Mouse (Mus musculus) heart, embryonic 11.5 days (tissue): ENCODE measurements around the gene Rapgef1. TPM values are rescaled to one million over a fixed set of nuclear protein-coding genes. Genes with fewer than 3 reads are reported as not detected.

Experiments used
- ATAC-seq: fragments of 200-750 bp; cut with Nextera tagmentation; replicated peaks from 2 replicates; pipeline ENCODE4 v1.8.0; 2017; ENCODE audit warnings: moderate library complexity; ENCODE audit not compliant: insufficient number of reproducible peaks, low FRiP score, low TSS enrichment
- H3K27ac ChIP-seq: fragments of 300-500 bp; sonication (generic); 2 replicates; pipeline ENCODE4 v1.5.1; 2014; ENCODE audit warnings: mild to moderate bottlenecking, low read depth, low read length
- H3K27me3 ChIP-seq: fragments of 300-500 bp; sonication (generic); 2 replicates; pipeline ENCODE4 v1.6.1; 2014; ENCODE audit warnings: mild to moderate bottlenecking, low read length, mixed read lengths; ENCODE audit not compliant: control insufficient read depth, insufficient read depth
- H3K36me3 ChIP-seq: fragments of 300-500 bp; sonication (generic); 2 replicates; pipeline ENCODE4 v1.6.1; 2014; ENCODE audit warnings: mild to moderate bottlenecking, low read length, moderate library complexity, mixed read lengths; ENCODE audit not compliant: control insufficient read depth, insufficient read depth
- H3K4me1 ChIP-seq: fragments of 300-500 bp; sonication (generic); 2 replicates; pipeline ENCODE4 v1.6.1; 2014; ENCODE audit warnings: low read length; ENCODE audit not compliant: control insufficient read depth, insufficient read depth
- H3K4me2 ChIP-seq: fragments of 300-500 bp; sonication (generic); 2 replicates; pipeline ENCODE4 v1.6.1; 2014; ENCODE audit warnings: mild to moderate bottlenecking, moderate library complexity
- H3K4me3 ChIP-seq: fragments of 300-500 bp; sonication (generic); 2 replicates; pipeline ENCODE4 v1.5.1; 2014; ENCODE audit warnings: low read depth, low read length
- H3K9ac ChIP-seq: fragments of 300-500 bp; sonication (generic); 2 replicates; pipeline ENCODE4 v1.6.1; 2014; ENCODE audit warnings: mild to moderate bottlenecking, low read depth, low read length, moderate library complexity
- H3K9me3 ChIP-seq: fragments of 300-500 bp; sonication (generic); replicated peaks from 2 replicates; pipeline ENCODE4 v1.6.1; 2016; ENCODE audit warnings: low read length; ENCODE audit not compliant: control insufficient read depth
- WGBS: fragments of 180-500 bp; shearing (Covaris S2); extraction: QIAGEN DNeasy Blood & Tissue Kit; methylation state at CpG from one replicate; pipeline ENCODE4 v1.1.7; 2014; ENCODE audit not compliant: insufficient replicate concordance; 5-methylcytosine and 5-hydroxymethylcytosine counted together
- polyA plus RNA-seq: library from polyadenylated mRNA; unstranded; fragments of >200 nt; fragmentation: Nextera tagmentation; extraction: Ambion mirVana; gene quantifications from 2 replicates; pipeline ENCODE4 v1.2.1, GENCODE M21; 2014

The Rapgef1 gene
- polyA plus RNA-seq, 1 experiment from 2014 or later = 9.1 TPM

- H3K4me2 ChIP-seq = no peak overlapping the region
- H3K9ac ChIP-seq = no peak overlapping the region
- no peak for ATAC-seq
- no peaks in the 10 kb centered on the region for H3K9me3 ChIP-seq
- WGBS = 85% methylated on average over 4 of the region's 4 CpGs
- no peak overlapping the region for H3K27ac ChIP-seq
- no peaks in the 10 kb centered on the region for H3K27me3 ChIP-seq
- H3K4me1 ChIP-seq = peaks cover 42% of the 10 kb centered on the region
- no peak overlapping the region for H3K4me3 ChIP-seq
- no peaks in the 10 kb centered on the region for H3K36me3 ChIP-seq
These were observed 49.4 kb downstream of the Rapgef1 start for GRCm38 (mm10) chr2:29668963-29669362.

- Histone ChIP-seq H3K9ac (no peak overlapping the region), H3K36me3 (no peaks in the 10 kb centered on the region), H3K4me3 (no peak overlapping the region), H3K27ac (no peak overlapping the region), H3K27me3 (no peaks in the 10 kb centered on the region), H3K4me2 (no peak overlapping the region), H3K4me1 (peaks cover 41% of the 10 kb centered on the region), H3K9me3 (no peaks in the 10 kb centered on the region)
- no peak for ATAC-seq
These were observed 50.2 kb downstream of the Rapgef1 start for GRCm38 (mm10) chr2:29669711-29670110.

- Histone ChIP-seq H3K4me1 (peaks cover 41% of the 10 kb centered on the region), H3K9ac (no peak overlapping the region), H3K27ac (no peak overlapping the region), H3K4me2 (no peak overlapping the region), H3K36me3 (no peaks in the 10 kb centered on the region), H3K9me3 (no peaks in the 10 kb centered on the region), H3K27me3 (no peaks in the 10 kb centered on the region), H3K4me3 (no peak overlapping the region)
- ATAC-seq = no peak
- 59% methylated on average over 9 of the region's 9 CpGs for WGBS
These were observed 50.9 kb downstream of the Rapgef1 start for GRCm38 (mm10) chr2:29670231-29670991.

- Histone ChIP-seq H3K27me3 (no peaks in the 10 kb centered on the region), H3K27ac (no peak overlapping the region), H3K9ac (no peak overlapping the region), H3K4me2 (no peak overlapping the region), H3K36me3 (no peaks in the 10 kb centered on the region), H3K4me3 (no peak overlapping the region), H3K9me3 (no peaks in the 10 kb centered on the region), H3K4me1 (peaks cover 36% of the 10 kb centered on the region)
- WGBS = 62% methylated on average over 4 of the region's 4 CpGs
- ATAC-seq = no peak
These were observed 51.9 kb downstream of the Rapgef1 start for GRCm38 (mm10) chr2:29671374-29671773.

GRCm38 (mm10) chr2:29671856-29672255, 52.3 kb downstream of the Rapgef1 start:
- peaks cover 34% of the 10 kb centered on the region for H3K4me1 ChIP-seq

GRCm38 (mm10) chr2:29672746-29673536, 53.4 kb downstream of the Rapgef1 start:
- Histone ChIP-seq H3K9me3 (no peaks in the 10 kb centered on the region), H3K36me3 (no peaks in the 10 kb centered on the region), H3K27ac (no peak overlapping the region), H3K9ac (no peak overlapping the region), H3K4me2 (no peak overlapping the region), H3K4me3 (no peak overlapping the region), H3K27me3 (no peaks in the 10 kb centered on the region), H3K4me1 (peaks cover 23% of the 10 kb centered on the region)
- 73% methylated on average over 7 of the region's 7 CpGs for WGBS
- ATAC-seq = no peak

More at GRCm38 (mm10) chr2:29671856-29672255, 52.3 kb downstream of the Rapgef1 start:
- H3K9ac ChIP-seq = no peak overlapping the region
- H3K4me3 ChIP-seq = no peak overlapping the region
- no peak overlapping the region for H3K4me2 ChIP-seq
- no peaks in the 10 kb centered on the region for H3K36me3 ChIP-seq
- no peak overlapping the region for H3K27ac ChIP-seq
- no peaks in the 10 kb centered on the region for H3K27me3 ChIP-seq
- 90% methylated on average over 3 of the region's 3 CpGs for WGBS
- H3K9me3 ChIP-seq = no peaks in the 10 kb centered on the region
- no peak for ATAC-seq

GRCm38 (mm10) chr2:29674087-29674486, 54.6 kb downstream of the Rapgef1 start:
- ATAC-seq = no peak
- Histone ChIP-seq H3K4me1 (peaks cover 20% of the 10 kb centered on the region), H3K4me2 (no peak overlapping the region)

GRCm38 (mm10) chr2:29674545-29674944, 55.0 kb downstream of the Rapgef1 start:
- Histone ChIP-seq H3K9me3 (no peaks in the 10 kb centered on the region), H3K4me3 (no peak overlapping the region), H3K4me2 (no peak overlapping the region), H3K4me1 (peaks cover 20% of the 10 kb centered on the region), H3K27me3 (no peaks in the 10 kb centered on the region), H3K27ac (no peak overlapping the region), H3K36me3 (no peaks in the 10 kb centered on the region), H3K9ac (no peak overlapping the region)
- no peak for ATAC-seq
- 54% methylated on average over 2 of the region's 2 CpGs for WGBS

More at GRCm38 (mm10) chr2:29674087-29674486, 54.6 kb downstream of the Rapgef1 start:
- Histone ChIP-seq H3K27me3 (no peaks in the 10 kb centered on the region), H3K4me3 (no peak overlapping the region), H3K9me3 (no peaks in the 10 kb centered on the region), H3K27ac (no peak overlapping the region), H3K9ac (no peak overlapping the region), H3K36me3 (no peaks in the 10 kb centered on the region)
- 83% methylated on average over 11 of the region's 11 CpGs for WGBS
